Comparison of ENCODE assay signal across 14 mouse cellular contexts in genomic region chr6:67056108-67056888, GRCm38 (mm10). TPM values are rescaled to one million over a fixed set of nuclear protein-coding genes. Genes with fewer than 3 reads are reported as not detected.
A peak's percentile ranks its signal among the peaks of the same experiment; 100 is the strongest.
DNase-seq lines count a peak whose midpoint lies in the region; ATAC-seq and TF ChIP-seq lines count a peak whose summit lies in the region.
"Had no signal": no experiment of that assay in that cellular context is flagged by ENCODE, and none has a peak within 500 bp of the region (broad histone marks: within the 10 kb centered on the region; RNA-seq: fewer than 3 reads in every experiment).

No protein-coding gene starts in this region.

- H3K9me3 ChIP-seq in kidney, embryonic 15.5 days (replicated peaks), result no peaks in the 10 kb centered on the region
- no peaks in the 10 kb centered on the region for H3K9me3 ChIP-seq in kidney, embryonic 16.5 days (ENCODE audit: low read length)
- no peaks in the 10 kb centered on the region for H3K9me3 ChIP-seq in liver, postnatal 0 days (ENCODE audit: low read length)
- no peaks in the 10 kb centered on the region for H3K9me3 ChIP-seq in midbrain, embryonic 16.5 days (replicated peaks; ENCODE audit: control insufficient read depth, low read length, poor library complexity, severe bottlenecking)
- H3K9me3 ChIP-seq: forebrain, embryonic 15.5 days; heart, embryonic 15.5 days; lung, embryonic 15.5 days had no signal

- peak; percentile 41; the same call in 1 of the 2 replicates for TF ChIP-seq EP300 in liver, postnatal 0 days (IDR thresholded peaks at IDR 0.05; ENCODE audit: low read depth)

- TF ChIP-seq CTCF in liver, postnatal 0 days (IDR thresholded peaks at IDR 0.05; ENCODE audit: low read depth), result peak; percentile 27; the same call in 1 of the 2 replicates

- H3K4me3 ChIP-seq in kidney, embryonic 15.5 days (replicated peaks), result no peak overlapping the region
- no peak overlapping the region for H3K4me3 ChIP-seq in kidney, embryonic 16.5 days (ENCODE audit: low read length)
- no peak overlapping the region for H3K4me3 ChIP-seq in liver, postnatal 0 days (ENCODE audit: low read depth, low read length)
- H3K4me3 ChIP-seq in midbrain, embryonic 16.5 days (ENCODE audit: low read depth, low read length), result no peak overlapping the region
- H3K4me3 ChIP-seq: forebrain, embryonic 15.5 days; heart, embryonic 15.5 days; lung, embryonic 15.5 days had no signal

- peak; percentile 6; the same call in 1 of the 2 replicates for ATAC-seq in kidney, embryonic 15.5 days (replicated peaks; ENCODE audit: low FRiP score)
- ATAC-seq in kidney, embryonic 16.5 days (ENCODE audit: low FRiP score, low TSS enrichment), result no peak
- peak; percentile 41 for ATAC-seq in erythroblast, adult 5-6 weeks (replicated peaks; ENCODE audit: low FRiP score, poor library complexity, severe bottlenecking)
- peak; percentile 39 for ATAC-seq in liver, postnatal 0 days
- no peak for ATAC-seq in midbrain, embryonic 16.5 days
- ATAC-seq: forebrain, embryonic 15.5 days had no signal

- H3K4me2 ChIP-seq in kidney, embryonic 15.5 days, result no peak overlapping the region
- H3K4me2 ChIP-seq in kidney, embryonic 16.5 days (replicated peaks; ENCODE audit: low read depth, low read length), result no peak overlapping the region
- H3K4me2 ChIP-seq in liver, postnatal 0 days (ENCODE audit: low read depth, low read length), result peak overlapping the region; percentile 30
- H3K4me2 ChIP-seq in midbrain, embryonic 16.5 days (ENCODE audit: low read length), result no peak overlapping the region
- H3K4me2 ChIP-seq: forebrain, embryonic 15.5 days; heart, embryonic 15.5 days; lung, embryonic 15.5 days had no signal

- intact Hi-C loops in heart, postnatal 36 days (cut with DNase I), result no loop called here

- WGBS in kidney, embryonic 15.5 days, result 66% methylated on average over 15 of the region's 15 CpGs
- WGBS in kidney, embryonic 16.5 days, result 66% methylated on average over 15 of the region's 15 CpGs
- whole genome bisulfite sequencing in liver, postnatal 0 days (ENCODE audit: insufficient replicate concordance), result 33% methylated on average over 15 of the region's 15 CpGs
- 81% methylated on average over 15 of the region's 15 CpGs for WGBS in midbrain, embryonic 16.5 days

- no peak overlapping the region for H3K27ac ChIP-seq in kidney, embryonic 15.5 days
- H3K27ac ChIP-seq in kidney, embryonic 16.5 days (ENCODE audit: low read length), result no peak overlapping the region
- H3K27ac ChIP-seq in liver, postnatal 0 days (ENCODE audit: low read depth), result peak overlapping the region; percentile 48
- H3K27ac ChIP-seq in midbrain, embryonic 16.5 days (ENCODE audit: low read length), result no peak overlapping the region
- H3K27ac ChIP-seq: forebrain, embryonic 15.5 days; heart, embryonic 15.5 days; lung, embryonic 15.5 days had no signal

- no peak overlapping the region for H3K9ac ChIP-seq in kidney, embryonic 15.5 days
- no peak overlapping the region for H3K9ac ChIP-seq in kidney, embryonic 16.5 days (replicated peaks; ENCODE audit: low read length)
- H3K9ac ChIP-seq in liver, postnatal 0 days (replicated peaks), result no peak overlapping the region
- H3K9ac ChIP-seq in midbrain, embryonic 16.5 days (ENCODE audit: low read depth, low read length), result no peak overlapping the region
- H3K9ac ChIP-seq: forebrain, embryonic 15.5 days; heart, embryonic 15.5 days; lung, embryonic 15.5 days had no signal

- H3K4me1 ChIP-seq in kidney, embryonic 15.5 days, result no peaks in the 10 kb centered on the region
- H3K4me1 ChIP-seq in kidney, embryonic 16.5 days (ENCODE audit: insufficient read depth, low read length), result peaks cover 12% of the 10 kb centered on the region; the same call in 1 of the 2 replicates
- peaks cover 24% of the 10 kb centered on the region for H3K4me1 ChIP-seq in liver, postnatal 0 days (ENCODE audit: insufficient read depth)
- no peaks in the 10 kb centered on the region for H3K4me1 ChIP-seq in midbrain, embryonic 16.5 days (ENCODE audit: control insufficient read depth, insufficient read depth, low read length)
- H3K4me1 ChIP-seq: forebrain, embryonic 15.5 days; heart, embryonic 15.5 days had no signal

- H3K27me3 ChIP-seq in kidney, embryonic 15.5 days, result no peaks in the 10 kb centered on the region
- H3K27me3 ChIP-seq in kidney, embryonic 16.5 days (ENCODE audit: insufficient read depth, low read length), result no peaks in the 10 kb centered on the region
- H3K27me3 ChIP-seq in liver, postnatal 0 days (ENCODE audit: insufficient read depth, low read length), result no peaks in the 10 kb centered on the region
- H3K27me3 ChIP-seq in midbrain, embryonic 16.5 days (ENCODE audit: control insufficient read depth, insufficient read depth, low read depth, low read length), result no peaks in the 10 kb centered on the region
- H3K27me3 ChIP-seq: forebrain, embryonic 15.5 days; heart, embryonic 15.5 days; lung, embryonic 15.5 days had no signal

- DNase-seq in B cell, adult 2 months, result peak; percentile 46 to 59
- no peak for DNase-seq in liver, postnatal 0 days
- no peak for DNase-seq in heart, postnatal 36 days
- no peak for DNase-seq in cerebellum, adult 18-20 months
- DNase-seq: adrenal gland, postnatal 25 days; cerebellum, adult 8-10 months; thymus, adult 2 months had no signal

- H3K36me3 ChIP-seq in kidney, embryonic 15.5 days, result no peaks in the 10 kb centered on the region
- no peaks in the 10 kb centered on the region for H3K36me3 ChIP-seq in kidney, embryonic 16.5 days (ENCODE audit: insufficient read depth, low read length)
- no peaks in the 10 kb centered on the region for H3K36me3 ChIP-seq in liver, postnatal 0 days (replicated peaks; ENCODE audit: insufficient read depth, low read length)
- H3K36me3 ChIP-seq in midbrain, embryonic 16.5 days (ENCODE audit: control insufficient read depth, insufficient read depth, low read length), result no peaks in the 10 kb centered on the region
- H3K36me3 ChIP-seq: forebrain, embryonic 15.5 days; heart, embryonic 15.5 days; lung, embryonic 15.5 days had no signal

RNA-seq across cellular contexts. Expression of gene Gadd45a, which starts 19.0 kb away (rescaled TPM):
- 32.7 and 41.2 TPM in 2 replicates for polyA plus RNA-seq in kidney, embryonic 15.5 days (2015; fragmentation: Nextera tagmentation; extraction: Ambion mirVana)
- polyA plus RNA-seq in kidney, embryonic 16.5 days (2015; fragmentation: Nextera tagmentation; extraction: Ambion mirVana), result 35.1 and 39.4 TPM in 2 replicates
- total RNA-seq in erythroblast, adult 5-6 weeks (2015; ENCODE audit: low replicate concordance), result 401 and 415 TPM in 2 replicates
- total RNA-seq in erythroblast, adult 5-6 weeks (2017; ENCODE audit: low replicate concordance), result 648 and 695 TPM in 2 replicates
- 49.5 and 65.0 TPM in 2 replicates for polyA plus RNA-seq in liver, postnatal 0 days (2015; fragmentation: Nextera tagmentation; extraction: Ambion mirVana)
- 15.1 and 17.6 TPM in 2 replicates for polyA plus RNA-seq in midbrain, embryonic 16.5 days (2015; fragmentation: Nextera tagmentation; extraction: Ambion mirVana)
- total RNA-seq in heart, postnatal 36 days (2021), result 10 to 100 TPM; 23.4 to 25.7 TPM

Comparison
In these comparisons a context has a peak if more than half of its experiments do, and no peak if none do; other contexts are left out.
1. ATAC-seq: peak in kidney, embryonic 15.5 days (single experiment), erythroblast, adult 5-6 weeks (single experiment) and liver, postnatal 0 days (single experiment); none in kidney, embryonic 16.5 days (single experiment) and midbrain, embryonic 16.5 days (single experiment).
2. DNase-seq: peak in B cell, adult 2 months (2 of 2); none in liver, postnatal 0 days (single experiment), heart, postnatal 36 days (0 of 2) and cerebellum, adult 18-20 months (0 of 2).